Mouse (Mus musculus) adipocyte (in vitro differentiated cells): ENCODE data around the gene Spin1.
"Not testable (repeated sequence)": the region's sequence is repeated elsewhere in the genome, so short reads cannot be mapped to it uniquely, and the experiment has no call there.

Source experiments
- DNase-seq: peaks from one replicate; pipeline ENCODE4 v3.0.0-alpha.2; 2016; ENCODE audit warnings: low spot score

Spin1 gene

DNA sequence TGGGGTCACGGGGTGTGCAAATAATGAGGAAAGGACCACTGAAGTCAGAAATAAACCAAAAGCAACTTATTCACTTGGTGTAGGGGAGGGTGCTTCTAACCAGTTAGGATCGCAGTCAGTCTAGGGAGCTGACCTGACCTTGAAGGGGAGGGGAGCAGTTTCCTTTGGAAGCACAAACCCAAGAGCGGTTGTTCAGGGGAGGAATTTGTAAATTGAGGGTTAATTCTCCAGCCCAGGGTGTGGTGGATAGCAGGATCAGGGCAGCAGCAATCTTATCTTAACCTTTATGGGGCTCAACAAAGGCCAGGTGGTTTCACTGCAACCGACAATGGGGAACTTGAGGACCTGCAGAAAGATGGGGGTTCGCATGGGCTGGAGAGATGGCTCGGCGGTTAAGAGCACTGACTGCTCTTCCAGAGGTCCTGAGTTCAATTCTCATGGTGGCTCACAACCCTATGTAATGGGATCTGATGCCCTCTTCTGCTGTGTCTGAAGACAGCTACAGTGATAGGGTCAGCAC is 5.4 kb upstream of the Spin1 start:
- DNase-seq, result no peak

DNA sequence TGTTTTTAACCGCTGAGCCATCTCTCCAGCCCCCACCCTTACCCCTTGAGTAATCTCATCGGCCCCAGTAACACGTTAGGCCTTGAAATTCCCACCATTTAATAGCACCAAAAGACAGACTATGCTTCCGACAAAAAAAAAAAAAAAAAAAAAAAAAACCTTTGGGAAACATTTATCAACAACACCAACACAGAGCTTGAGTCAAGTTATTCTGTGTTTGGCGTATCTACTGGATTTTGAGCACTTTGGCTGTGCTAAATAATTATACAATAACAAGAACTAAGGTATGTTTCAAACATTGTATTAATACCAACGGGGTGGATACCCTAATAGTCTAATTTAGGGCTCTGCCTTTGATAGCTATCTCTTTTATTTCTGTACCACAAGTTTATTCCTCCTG is 4.0 kb upstream of the Spin1 start:
- DNase-seq, result no peak

DNA sequence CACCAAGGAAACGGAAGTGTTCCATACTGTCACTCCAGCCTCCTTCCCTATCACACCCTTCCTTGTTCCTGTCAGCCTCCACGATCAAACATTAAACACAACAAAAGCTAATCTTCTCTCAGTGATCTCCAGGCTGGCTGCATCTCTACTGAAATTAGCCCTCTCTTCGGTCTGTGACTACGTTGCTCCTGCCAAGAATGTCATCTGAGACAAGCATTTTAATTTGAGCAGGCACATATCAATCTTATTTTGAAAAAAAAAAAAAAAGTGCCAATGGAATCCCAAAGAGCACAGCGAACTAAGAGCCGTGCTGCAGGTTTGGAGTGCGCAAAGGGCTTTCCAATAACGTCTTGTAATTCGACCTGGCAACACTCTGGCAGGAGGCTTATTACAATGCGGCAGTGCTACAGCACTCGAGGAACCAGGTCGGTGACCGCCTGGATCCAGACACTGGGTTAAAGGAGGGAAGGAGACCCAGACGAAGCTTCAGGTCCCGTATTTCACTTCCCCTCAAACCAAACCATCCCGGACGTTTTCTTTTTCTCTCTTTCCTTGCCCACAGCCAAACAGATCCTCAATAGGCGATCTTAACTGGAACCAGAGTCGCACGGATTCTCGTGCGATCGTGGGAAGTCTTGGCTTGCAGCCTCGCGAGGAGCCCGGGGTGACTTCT is 984 bp upstream of the Spin1 start:
- peak; percentile 18 for DNase-seq

DNA sequence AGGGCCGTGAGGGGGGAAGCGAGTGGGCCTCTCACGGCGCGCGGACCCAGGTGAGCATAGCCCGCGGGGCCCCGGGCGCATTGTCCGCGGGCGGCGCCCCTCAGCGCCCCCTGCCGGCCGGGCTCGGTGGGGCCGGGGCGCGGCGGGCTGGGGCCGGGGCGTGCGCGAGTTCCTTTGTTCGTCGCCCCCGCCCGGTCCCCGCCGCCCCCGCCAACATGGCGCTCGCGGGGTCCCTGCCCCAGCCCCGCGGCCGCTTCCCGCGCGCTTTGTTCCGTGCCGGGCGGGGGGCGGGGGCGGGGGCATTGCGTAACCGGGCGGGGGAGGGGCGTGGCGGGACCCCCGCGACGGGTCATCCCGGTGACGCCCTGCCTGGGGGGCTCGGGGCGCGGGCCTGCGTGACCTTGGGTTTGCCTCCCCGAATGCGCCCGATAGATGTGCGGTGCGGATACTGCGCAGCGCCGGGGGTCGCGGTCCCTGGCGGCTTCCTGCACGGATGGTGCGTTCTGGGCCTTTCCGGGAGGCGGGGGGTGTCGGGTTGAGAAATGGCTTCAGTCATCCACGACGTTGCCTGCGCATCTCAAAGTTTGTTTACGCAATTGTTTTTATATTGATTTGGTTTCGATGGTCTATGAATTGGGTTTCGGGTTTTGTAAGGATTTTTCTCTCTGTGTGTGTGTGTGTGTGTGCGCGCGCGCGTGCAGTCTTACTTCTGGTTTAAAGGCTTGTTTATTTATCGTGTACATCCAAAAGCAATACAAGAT is 516 bp downstream of the Spin1 start:
- no peak for DNase-seq

DNA sequence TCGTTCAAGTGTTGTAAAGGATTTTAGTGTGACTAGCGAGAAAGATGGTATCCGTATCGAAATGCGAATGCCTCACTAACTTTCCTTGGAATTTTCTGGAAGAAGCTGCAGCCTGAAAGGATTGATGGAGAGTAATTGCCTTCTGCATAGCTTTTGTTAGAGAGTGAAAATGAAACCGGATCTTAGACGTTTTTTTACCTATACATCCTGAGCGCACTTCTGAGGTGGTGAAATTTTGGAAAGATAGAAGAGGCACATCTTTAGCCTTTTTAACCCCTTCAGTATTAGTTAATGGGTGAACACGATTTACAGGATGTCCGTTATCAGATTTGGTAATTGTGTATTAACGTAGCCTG is 1.1 kb downstream of the Spin1 start:
- peak; percentile 41 for DNase-seq

DNA sequence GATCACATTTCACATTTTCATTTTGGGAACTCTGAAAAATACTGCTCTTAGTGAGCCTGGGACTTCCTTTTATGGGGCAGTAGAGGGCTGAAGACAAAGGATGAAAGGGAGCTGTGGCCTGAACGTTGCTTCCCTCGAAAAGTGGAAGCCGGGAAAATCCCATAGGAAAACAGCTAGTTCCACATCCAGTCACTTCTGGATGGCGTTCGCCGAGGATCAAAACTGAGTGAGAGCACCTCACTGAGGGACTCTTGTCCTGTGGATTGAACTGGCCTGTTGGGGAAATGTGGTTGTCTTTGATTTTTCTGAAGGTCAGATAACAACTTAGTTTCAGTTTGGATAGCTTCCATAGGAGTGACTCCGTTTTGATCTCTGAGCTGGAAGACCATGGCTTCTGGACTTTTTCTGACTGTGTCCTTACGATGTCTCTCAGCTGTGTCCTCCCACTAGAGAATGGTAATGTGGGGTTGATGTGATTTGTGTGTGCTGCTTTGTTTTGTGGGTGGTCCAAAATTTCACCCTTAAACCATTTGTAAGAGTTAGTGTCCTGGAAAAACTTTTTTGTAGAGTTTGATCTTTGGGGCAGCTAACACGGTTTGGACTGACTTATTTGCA is 2.5 kb downstream of the Spin1 start:
- DNase-seq, result no peak

DNA sequence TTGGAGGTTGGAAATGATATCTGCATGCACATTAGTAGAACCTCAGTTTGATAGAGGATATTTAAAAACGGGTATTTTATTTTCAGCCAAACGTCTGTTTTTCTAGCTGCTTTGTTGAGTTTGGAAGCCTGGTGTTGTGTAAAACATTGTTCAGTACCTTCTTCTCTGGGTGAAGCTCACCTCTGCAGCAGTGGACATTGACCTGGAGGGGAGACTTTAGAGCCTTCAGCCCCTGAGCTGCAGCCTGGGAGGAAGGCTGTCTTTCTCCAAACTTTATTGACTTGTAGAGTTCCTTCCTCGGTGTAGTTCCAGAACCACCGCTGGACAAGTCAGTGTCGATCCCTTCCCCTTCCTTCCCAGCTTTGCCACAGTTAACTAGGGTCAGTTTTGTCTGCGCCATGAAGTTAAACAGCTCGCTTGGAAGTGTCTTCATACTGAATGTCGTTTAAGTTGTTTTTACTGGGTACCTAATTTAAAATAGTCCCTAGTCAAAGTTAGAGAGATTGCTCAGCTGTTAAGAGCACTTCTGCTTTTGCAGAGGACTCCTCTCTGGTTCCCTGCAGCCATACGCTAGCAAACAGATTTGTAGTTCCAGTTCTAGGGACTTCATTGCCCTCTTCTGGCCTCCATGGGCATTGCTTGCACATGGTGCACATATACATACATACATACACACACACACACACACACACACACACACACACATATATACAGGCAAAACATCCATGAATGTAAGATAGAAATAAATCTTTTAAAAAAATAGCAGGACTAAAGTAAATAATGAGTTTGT is 3.4 kb downstream of the Spin1 start:
- no peak for DNase-seq

DNA sequence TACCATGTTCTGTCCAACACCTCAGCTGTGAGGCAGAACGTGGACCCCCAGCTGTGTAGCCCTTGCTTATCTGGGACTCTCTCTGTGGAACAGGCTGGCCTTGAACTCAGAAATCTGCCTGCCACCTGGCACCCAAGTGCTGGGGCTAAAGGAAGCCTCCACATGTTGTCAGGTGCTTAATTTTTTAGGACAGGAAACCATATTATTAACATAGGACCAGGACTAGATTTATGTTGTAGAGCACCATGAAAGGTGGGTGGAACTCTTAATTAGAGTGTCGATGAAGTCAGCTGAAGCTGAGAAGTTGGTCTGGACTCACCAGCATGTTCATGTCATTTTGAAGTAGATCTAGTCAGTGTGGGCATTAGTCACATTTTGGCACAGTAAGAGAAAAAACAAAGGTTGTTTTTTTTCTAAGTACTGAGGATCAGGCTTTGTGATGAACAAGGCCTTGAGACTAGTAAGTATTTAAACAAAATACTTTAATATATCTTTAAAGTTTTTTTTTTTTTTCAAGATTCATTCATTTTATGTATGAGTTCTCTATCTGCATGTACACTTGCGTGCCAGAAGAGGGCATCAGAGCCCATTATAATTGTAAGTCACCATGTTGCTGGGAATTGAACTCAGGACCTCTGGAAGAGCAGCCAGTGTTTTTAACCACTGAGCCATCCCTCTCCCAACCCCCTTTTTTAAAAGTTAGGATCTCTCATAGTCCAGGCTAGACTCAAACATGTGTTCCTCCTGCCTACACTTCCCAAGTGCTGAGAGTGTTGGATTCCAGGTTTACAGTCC is 5.4 kb downstream of the Spin1 start:
- no peak for DNase-seq

DNA sequence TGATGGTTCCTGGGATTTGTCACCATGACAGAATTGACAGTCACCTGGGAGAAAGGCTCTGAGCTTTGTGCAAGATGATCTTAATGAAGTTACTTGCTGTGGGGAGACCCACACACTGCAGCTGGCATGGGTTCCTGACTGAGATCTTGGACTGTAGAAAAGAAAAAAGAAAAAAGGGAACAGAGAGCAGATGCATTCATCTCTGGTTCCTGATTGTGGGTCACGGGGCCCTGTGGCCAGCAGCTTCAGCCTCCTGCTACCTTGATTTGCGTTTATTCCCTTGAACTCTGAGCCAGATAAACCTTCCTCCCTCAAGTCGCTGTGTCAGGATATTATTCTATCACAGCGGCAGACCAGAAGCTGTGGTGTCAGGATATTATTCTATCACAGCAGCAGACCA is 6.1 kb downstream of the Spin1 start:
- no peak for DNase-seq

DNA sequence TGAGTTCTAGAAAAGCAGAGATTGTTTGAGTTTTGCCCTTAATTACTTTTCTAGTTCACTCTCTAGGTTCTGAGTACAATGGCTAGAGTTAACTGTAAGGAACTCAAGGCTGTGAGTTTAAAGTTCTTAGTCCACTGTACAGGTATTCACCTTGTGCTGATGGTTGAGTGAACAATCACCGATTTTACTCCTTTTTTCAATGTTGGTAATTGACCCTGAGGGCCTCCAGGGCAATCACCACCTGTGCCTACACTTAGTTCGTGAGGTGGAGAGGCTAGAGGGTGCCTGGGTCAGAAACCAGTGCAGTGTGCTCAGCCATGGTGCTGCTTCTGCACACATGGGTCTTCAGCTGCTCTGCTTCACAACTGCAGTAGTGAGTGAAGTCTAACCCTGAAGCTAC is 8.8 kb downstream of the Spin1 start:
- DNase-seq, result no peak

DNA sequence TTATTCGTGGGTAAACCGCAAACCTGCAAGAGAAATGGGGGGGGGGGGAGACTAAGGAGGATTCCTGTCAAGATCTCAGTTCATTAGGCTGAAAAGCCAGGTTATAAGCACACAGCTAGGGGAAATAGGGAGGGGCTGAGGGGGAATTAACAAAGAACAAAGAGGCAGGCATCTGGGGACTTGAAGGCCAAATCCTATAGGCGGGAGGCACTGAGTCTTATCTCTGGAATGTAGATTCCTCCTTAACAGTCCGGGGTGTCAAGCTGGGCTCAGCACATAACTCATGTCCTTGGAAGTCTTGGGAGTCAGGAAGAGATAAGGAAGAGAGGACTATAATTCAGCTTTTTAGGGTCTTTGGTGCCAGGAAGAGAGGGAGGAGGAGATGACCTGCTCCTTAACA is 13.7 kb downstream of the Spin1 start:
- not testable (repeated sequence) for DNase-seq

DNA sequence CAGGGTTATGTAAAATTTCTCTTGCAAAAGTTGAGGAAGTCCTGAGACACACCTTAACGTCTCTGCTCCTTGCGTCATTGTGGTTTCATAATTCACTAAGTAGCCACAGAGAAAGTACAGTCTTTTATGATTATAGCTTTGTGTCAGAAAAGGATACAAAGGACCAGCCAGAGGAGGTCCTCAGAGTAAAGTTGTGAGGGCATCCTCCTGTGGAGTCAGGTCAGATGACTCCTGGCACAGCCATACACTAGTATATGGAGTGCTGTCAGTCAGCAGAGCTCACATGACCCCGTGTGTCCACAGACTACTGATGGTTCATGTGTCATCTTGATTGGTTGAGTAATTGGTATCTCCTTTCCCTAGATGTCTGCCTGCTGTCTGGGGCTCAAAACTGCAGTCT is 15.1 kb downstream of the Spin1 start:
- DNase-seq, result no peak

DNA sequence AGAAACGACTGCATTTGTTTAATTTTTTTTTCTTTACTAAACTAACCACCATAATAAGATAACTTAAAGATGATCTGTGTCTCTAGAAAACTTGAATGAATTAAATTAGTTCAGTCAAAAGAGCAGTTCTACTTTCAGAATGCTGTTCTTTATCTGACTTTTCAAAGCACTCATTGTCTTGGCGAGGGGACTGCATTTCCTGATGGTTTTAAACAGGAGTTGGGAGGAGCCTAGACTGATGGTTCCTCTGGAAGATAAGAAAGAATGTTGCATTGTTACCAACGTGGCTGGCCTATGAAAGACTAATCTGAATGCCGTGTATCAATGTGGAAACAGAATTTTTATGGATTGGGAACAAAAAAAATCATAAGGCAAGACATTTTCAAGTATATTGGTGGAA is 20.1 kb downstream of the Spin1 start:
- DNase-seq, result no peak

DNA sequence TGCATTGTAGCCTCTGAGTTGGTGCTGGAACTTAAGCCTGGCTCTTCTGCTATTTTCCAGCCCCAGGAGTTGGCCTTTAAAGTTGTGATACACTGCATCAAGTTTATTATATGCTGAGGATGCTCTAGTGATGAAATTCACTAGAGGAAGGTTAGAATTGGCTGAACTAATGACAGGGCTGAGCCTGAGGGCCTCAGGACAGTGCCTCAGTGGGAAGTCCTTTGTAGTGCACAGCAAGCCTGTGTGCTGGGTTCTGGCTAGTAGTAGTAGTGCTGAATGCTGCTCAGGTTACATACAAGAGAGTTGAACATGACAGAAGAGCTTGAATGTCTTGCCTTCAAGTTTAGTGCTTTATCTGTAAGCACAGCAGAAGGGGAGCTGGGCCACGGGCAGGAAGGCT is 21.3 kb downstream of the Spin1 start:
- no peak for DNase-seq

DNA sequence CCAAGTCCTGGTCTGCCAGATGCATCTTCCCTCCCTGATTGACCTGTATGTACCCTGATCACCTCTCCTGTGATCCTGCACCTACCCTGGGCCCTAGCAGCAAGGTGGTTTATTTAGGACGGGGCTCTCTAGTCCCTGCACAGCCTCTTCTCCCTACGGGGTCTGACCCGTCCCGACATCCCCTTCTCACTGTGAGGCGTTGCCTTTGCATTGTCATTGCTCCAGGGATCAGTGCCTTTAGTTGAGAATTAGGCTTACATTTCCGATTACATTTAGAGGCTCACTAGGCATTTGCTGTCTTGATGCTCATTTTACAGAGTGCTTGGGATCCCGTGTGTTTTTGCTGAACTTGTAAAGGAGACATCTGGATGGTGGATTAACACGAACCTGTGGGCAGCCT is 22.1 kb downstream of the Spin1 start:
- DNase-seq, result no peak

DNA sequence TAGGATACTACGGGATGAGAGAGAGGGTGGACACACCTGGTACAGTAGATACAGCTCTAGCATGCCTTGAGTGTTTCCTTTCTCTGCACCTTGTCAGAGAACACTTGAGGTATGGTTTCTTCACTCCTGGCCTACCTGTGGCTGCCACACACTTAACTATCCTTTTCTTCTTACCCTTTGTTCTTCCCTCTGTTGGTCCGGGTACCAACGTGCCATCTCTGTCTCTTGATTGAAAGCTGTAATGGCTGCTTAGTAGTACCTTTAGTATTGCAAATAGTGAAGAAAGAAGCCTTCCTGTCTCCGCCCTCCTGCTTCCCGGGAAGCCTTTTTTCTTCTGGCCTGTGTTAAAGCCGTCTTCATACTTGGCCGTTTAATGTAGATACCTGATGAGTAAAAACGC is 24.7 kb downstream of the Spin1 start:
- no peak for DNase-seq

DNA sequence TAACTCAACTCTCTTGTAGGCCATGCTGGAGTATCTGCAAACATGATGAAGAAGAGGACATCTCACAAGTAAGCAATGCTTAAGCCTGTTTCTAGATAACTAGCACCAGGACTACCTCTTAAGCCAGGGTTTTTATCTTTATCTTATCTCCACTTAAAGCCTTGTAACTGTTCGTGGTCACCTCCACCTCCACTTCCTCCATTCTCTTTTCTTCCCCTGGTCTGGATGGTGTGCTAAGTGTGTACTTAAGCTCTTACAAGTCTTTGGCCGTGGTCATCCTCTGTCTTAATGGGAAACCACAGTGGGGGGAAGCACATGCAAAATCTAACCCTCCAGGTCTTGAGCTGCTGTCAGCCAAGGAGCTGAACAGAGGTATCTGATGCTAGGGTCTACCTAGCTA is 27.2 kb downstream of the Spin1 start:
- DNase-seq, result no peak

DNA sequence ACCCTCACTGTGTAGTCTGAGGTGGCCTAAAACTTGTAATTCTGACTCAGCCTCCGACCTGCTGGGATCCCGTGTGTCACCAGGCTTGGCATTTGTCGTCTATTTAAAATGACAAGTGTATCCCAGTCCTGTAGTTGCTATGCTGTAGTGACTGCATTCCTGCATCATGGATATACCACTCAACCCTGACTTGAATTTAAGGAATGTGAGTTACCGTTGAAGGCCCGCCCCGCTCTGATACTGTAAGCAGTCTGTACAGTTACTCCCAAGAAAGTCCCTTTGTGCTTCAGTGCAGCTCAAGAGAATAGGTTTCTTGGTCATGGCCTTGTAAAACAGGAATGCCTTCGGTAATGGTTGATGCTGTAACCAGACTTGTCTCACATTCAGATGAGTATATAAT is 27.7 kb downstream of the Spin1 start:
- DNase-seq, result no peak

DNA sequence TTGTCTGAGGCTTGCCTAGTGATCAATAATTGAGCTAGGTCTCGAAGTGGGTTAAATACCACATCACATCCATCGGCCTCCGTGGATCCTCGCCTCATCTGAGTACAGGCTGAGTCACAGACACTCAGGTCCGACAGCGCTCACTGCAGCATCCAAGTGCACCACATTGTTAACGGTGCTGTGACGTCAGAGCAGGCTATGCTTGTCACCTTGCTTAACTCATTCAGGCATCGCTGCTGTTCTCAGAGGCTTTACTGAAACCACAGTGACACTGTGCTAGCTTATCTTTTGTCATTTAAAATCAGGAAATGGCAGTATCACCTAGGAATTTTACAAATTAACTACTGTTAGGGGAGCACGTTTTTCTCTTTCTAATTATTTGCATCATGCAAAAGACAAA is 30.5 kb downstream of the Spin1 start:
- DNase-seq, result no peak

DNA sequence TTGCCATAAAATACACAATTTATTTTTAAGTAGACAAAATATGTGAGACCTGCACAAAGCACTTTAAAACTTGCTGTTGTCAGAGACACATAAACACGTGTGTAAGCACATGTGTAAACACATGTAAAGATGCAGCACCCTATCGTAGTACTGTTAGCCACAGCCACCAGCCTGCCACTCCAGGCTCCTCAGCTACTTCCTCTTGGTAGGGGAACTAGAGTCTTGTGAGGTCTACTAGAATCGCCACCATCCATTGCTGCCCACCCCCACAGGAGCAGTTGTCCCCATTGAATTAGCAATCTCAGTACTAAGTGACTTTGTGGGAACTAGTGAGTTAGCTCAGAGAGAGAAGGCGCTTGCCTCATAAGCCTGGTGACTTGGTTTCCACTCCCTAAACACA is 35.6 kb downstream of the Spin1 start:
- DNase-seq, result no peak

DNA sequence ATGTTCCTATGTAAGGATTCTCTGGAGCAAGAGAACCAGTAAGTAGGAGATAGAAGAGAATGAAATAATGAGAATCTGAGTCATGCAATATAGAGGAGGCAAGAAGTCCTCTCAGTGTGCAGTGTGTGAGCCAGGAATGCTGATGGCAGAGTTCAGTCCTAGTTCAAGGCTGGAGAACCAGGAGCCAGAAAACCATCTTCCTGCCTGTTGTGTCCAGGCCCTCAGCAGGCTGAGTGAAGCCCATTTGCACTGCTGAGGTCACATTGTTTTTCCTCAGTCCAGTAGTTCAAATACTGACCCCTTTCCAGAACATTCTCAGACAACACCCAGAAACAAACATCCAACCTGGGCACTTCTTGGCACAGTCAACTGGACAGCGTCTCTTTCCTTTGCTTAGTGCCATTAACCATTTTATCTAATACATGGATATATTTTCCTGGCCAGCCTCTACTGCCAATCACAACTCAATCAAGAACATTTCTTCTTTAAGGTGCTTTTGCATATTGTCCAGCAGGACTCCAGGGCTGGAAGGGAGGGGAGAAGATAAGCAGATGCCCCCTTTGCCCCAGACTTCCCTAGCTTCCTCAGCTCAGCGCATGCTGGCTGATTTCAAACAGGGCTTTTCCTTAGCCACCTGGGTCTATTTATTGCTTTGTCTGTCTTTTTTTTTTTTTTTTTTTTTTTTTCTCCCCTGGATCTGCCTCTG is 36.5 kb downstream of the Spin1 start:
- peak; percentile 13 for DNase-seq
